Comparison of ENCODE assay signal across 9 mouse cellular contexts in genomic region chr2:24181683-24182331, GRCm38 (mm10). TPM values are rescaled to one million over a fixed set of nuclear protein-coding genes. Genes with fewer than 3 reads are reported as not detected.
DNase-seq lines count a peak whose midpoint lies in the region; ATAC-seq and TF ChIP-seq lines count a peak whose summit lies in the region.
"Not testable (repeated sequence)": the region's sequence is repeated elsewhere in the genome, so short reads cannot be mapped to it uniquely, and the experiment has no call there.
"Had no signal": no experiment of that assay in that cellular context is flagged by ENCODE, and none has a peak within 500 bp of the region (broad histone marks: within the 10 kb centered on the region; RNA-seq: fewer than 3 reads in every experiment).

No protein-coding gene starts in this region.

- not testable (repeated sequence) for H3K4me1 ChIP-seq in brown adipose tissue, adult 24 weeks (ENCODE audit: control insufficient read depth, insufficient read depth, insufficient read length, low read length); embryonic fibroblast, embryonic 13.5 days (ENCODE audit: control insufficient read depth, insufficient read depth, low read length); heart, embryonic 10.5 days; lung, embryonic 16.5 days (replicated peaks; ENCODE audit: control insufficient read depth, insufficient read depth, low read length)

- peak overlapping the region; percentile 35; the same call in 1 of the 2 replicates for H3K4me3 ChIP-seq in brown adipose tissue, adult 24 weeks (ENCODE audit: insufficient read depth, low read depth, low read length)
- not testable (repeated sequence) for H3K4me3 ChIP-seq in embryonic fibroblast, embryonic 13.5 days (ENCODE audit: insufficient read depth, low read length); heart, embryonic 10.5 days; left cerebral cortex, adult 2 months; lung, embryonic 16.5 days (ENCODE audit: low read length)

- peak; percentile 75 for DNase-seq in heart, embryonic 10.5 days (ENCODE audit: low spot score)
- peak; percentile 68 for DNase-seq in kidney, adult 18-20 months
- peak; percentile 19 to 55 for DNase-seq in left cerebral cortex, adult 2 months (ENCODE audit: extremely low spot score in 1 of 2, low spot score in 2 of 2)
- DNase-seq in ovary, adult 18-20 months (ENCODE audit: low spot score): peak; percentile 29
- DNase-seq in urinary bladder, postnatal 36 days (ENCODE audit: low spot score in 2 of 2): peak; percentile 19 to 56

- not testable (repeated sequence) for ATAC-seq in lung, embryonic 16.5 days (ENCODE audit: low read depth)

- H3K9me3 ChIP-seq in heart, embryonic 10.5 days; lung, embryonic 16.5 days (ENCODE audit: control insufficient read depth, low read length): not testable (repeated sequence)

- H3K36me3 ChIP-seq in heart, embryonic 10.5 days; lung, embryonic 16.5 days (ENCODE audit: control insufficient read depth, insufficient read depth, low read length): not testable (repeated sequence)

- WGBS in heart, embryonic 10.5 days: 21% methylated on average over 14 of the region's 14 CpGs
- WGBS in lung, embryonic 16.5 days: 19% methylated on average over 14 of the region's 14 CpGs

- TF ChIP-seq POLR2A in embryonic fibroblast, embryonic 13.5 days (IDR thresholded peaks at IDR 0.05; ENCODE audit: low read depth, low read length): not testable (repeated sequence)

- intact Hi-C loops in left cerebral cortex, adult 2 months (cut with DNase I): loop anchor here (5.0 kb wide), 1 partner anchor 870 kb away; no protein-coding TSS in a partner anchor

- H3K4me2 ChIP-seq in lung, embryonic 16.5 days (ENCODE audit: low read depth, low read length): peak overlapping the region; percentile 8; the same call in 1 of the 2 replicates

- TF ChIP-seq CTCF in embryonic fibroblast, embryonic 13.5 days (IDR thresholded peaks at IDR 0.05; ENCODE audit: borderline replicate concordance, insufficient read depth, low read length): 0 out of 2 replicates have a peak, but pooled peaks have one; percentile 11
- peak; percentile 50 for TF ChIP-seq CTCF in left cerebral cortex, adult 2 months (IDR thresholded peaks at IDR 0.05)

- H3K27ac ChIP-seq in brown adipose tissue, adult 24 weeks (replicated peaks; ENCODE audit: low read depth, low read length); embryonic fibroblast, embryonic 13.5 days (ENCODE audit: insufficient read depth, low read length); heart, embryonic 10.5 days; left cerebral cortex, adult 2 months; lung, embryonic 16.5 days (ENCODE audit: low read length): not testable (repeated sequence)

- H3K9ac ChIP-seq in lung, embryonic 16.5 days (ENCODE audit: low read length): not testable (repeated sequence)

- H3K27me3 ChIP-seq in heart, embryonic 10.5 days (ENCODE audit: insufficient read depth, poor library complexity, severe bottlenecking); lung, embryonic 16.5 days (ENCODE audit: control insufficient read depth, insufficient read depth, low read depth, low read length): not testable (repeated sequence)

RNA-seq across cellular contexts. Expression of gene Il1f9, which starts 4.5 kb away (rescaled TPM):
- not detected in 2 replicates for polyA plus RNA-seq in brown adipose tissue, adult 24 weeks (2012; ENCODE audit: insufficient read depth, insufficient read length, missing spikeins)
- polyA plus RNA-seq in embryonic fibroblast, embryonic 13.5 days (2011; ENCODE audit: insufficient read length, low read depth, missing spikeins): not detected in 2 replicates
- polyA plus RNA-seq in heart, embryonic 10.5 days (2016; fragmentation: Nextera tagmentation; extraction: Ambion mirVana): not detected in 2 replicates
- total RNA-seq in left cerebral cortex, adult 2 months (2021): not detected
- polyA plus RNA-seq in lung, embryonic 16.5 days (2015; fragmentation: Nextera tagmentation; extraction: Ambion mirVana): 0.21 TPM in 1 of 2 replicates, not detected in the other
- polyA plus RNA-seq: activated CD4-positive, CD25-positive, alpha-beta regulatory T cell, adult 4 months had no signal

RNA-seq across cellular contexts. Expression of gene Il1f8, which starts 28.8 kb away (rescaled TPM):
- not detected in 2 replicates for polyA plus RNA-seq in brown adipose tissue, adult 24 weeks (2012; ENCODE audit: insufficient read depth, insufficient read length, missing spikeins)
- not detected in 2 replicates for polyA plus RNA-seq in embryonic fibroblast, embryonic 13.5 days (2011; ENCODE audit: insufficient read length, low read depth, missing spikeins)
- polyA plus RNA-seq in heart, embryonic 10.5 days (2016; fragmentation: Nextera tagmentation; extraction: Ambion mirVana): not detected in 2 replicates
- not detected for total RNA-seq in left cerebral cortex, adult 2 months (2021)
- polyA plus RNA-seq in lung, embryonic 16.5 days (2015; fragmentation: Nextera tagmentation; extraction: Ambion mirVana): not detected in 2 replicates
- polyA plus RNA-seq: activated CD4-positive, CD25-positive, alpha-beta regulatory T cell, adult 4 months had no signal

RNA-seq across cellular contexts. Expression of gene Il1f6, which starts 33.4 kb away (rescaled TPM):
- polyA plus RNA-seq in brown adipose tissue, adult 24 weeks (2012; ENCODE audit: insufficient read depth, insufficient read length, missing spikeins): not detected in 2 replicates
- polyA plus RNA-seq in embryonic fibroblast, embryonic 13.5 days (2011; ENCODE audit: insufficient read length, low read depth, missing spikeins): not detected in 2 replicates
- polyA plus RNA-seq in heart, embryonic 10.5 days (2016; fragmentation: Nextera tagmentation; extraction: Ambion mirVana): not detected in 2 replicates
- not detected for total RNA-seq in left cerebral cortex, adult 2 months (2021)
- not detected in 2 replicates for polyA plus RNA-seq in lung, embryonic 16.5 days (2015; fragmentation: Nextera tagmentation; extraction: Ambion mirVana)
- polyA plus RNA-seq: activated CD4-positive, CD25-positive, alpha-beta regulatory T cell, adult 4 months had no signal
